Mouse (Mus musculus) frontal cortex, postnatal 36 days (tissue): ENCODE results near the gene Cpxm1.

Experiments
- DNase-seq, 2 experiments: peaks; one replicate each; pipeline ENCODE4 v3.0.0; 2022; ENCODE audit warnings: low spot score in 2 of 2

The Cpxm1 gene

GRCm38 (mm10) chr2:130397186-130397985 lies at the start of gene Cpxm1:
Cpxm1 (minus strand) TSS chr2:130397574.
- DNase-seq = no peak

- DNase-seq = no peak
Observed at GRCm38 (mm10) chr2:130442162-130442561, 44.8 kb upstream of the Cpxm1 start.

GRCm38 (mm10) chr2:130439840-130440480 lies 42.6 kb upstream of the Cpxm1 start:
- DNase-seq = no peak

GRCm38 (mm10) chr2:130438861-130439260 lies 41.5 kb upstream of the Cpxm1 start:
- DNase-seq = no peak

- DNase-seq = no peak
Observed at GRCm38 (mm10) chr2:130436769-130437168, 39.4 kb upstream of the Cpxm1 start.

- DNase-seq = peak; percentile 30 to 72
Observed at GRCm38 (mm10) chr2:130433152-130433551, 35.8 kb upstream of the Cpxm1 start.

DNA sequence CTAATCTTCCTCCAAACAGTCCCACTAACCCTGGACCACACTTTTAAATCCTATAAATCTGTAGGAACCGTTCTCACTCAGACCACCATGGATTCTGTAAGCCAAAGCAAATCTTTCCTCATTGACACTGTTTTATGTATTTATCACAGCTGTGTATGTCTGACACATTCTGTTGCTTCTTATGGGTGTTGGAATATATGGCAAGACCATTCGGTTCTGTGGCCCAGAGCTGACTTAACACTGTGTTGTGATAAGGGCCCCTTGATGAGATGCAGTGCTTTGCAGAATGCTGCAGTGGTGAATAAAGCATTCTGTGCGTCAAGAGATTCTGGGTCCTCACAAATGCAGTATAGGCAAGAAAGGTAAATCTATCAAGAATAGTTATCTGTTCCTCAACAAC lies 34.8 kb upstream of the Cpxm1 start:
- no peak for DNase-seq

DNA sequence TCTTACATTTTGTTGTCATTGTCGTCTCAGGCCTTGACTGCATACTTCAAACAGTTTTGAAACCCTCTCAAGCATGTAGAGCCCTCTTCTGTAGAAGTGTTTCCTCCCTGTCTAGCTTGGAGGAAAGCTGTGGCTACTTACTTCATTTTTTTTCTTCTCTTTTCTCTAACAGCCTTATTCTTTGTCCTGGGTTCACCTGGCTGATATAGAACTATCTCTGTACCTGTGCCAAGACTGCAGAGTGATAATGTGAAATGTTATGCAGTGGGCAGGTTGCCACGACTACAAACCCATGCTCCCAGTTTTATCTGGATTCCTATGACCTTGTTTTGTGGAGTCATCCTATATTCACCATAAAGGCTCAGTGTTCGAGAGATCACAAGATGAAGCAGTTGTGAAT lies 33.1 kb upstream of the Cpxm1 start:
- no peak for DNase-seq

DNA sequence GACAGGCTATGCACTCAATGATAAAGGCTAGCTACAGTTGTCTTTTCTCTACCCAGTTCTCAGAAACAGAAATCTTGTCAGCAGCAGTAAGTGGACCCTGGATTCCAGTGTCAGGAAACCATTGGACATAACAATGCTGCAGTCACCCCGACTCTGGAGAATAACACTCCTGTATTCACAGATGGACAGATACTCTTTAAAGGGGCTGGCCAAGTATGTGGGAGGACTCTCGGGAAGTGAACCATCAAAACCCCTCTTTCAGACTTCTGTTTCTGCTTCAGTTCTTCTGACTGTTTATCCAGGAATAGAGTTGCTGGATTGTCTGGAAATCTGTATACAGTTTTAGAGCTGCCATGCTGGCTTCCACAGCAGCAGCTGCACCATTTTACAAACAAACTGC lies 32.5 kb upstream of the Cpxm1 start:
- no peak for DNase-seq

DNA sequence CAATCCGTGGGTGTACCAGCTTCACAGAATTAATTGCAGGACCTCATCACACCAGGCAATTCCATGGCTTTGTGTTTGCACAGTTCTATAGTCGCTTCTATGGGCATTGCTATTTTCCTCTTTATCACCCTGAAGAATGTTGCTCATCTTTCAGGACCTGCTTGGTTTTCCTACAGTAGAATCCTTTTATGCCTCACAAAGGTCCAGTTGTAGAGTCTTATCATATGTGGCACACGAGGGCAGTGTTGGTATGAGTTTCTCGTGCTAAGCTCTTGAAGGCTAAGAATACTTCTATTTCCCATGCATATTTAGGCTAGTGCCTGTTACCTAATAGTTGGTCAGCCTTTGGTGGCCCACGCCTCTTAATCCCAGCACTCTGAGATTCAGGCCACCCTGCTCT lies 27.7 kb upstream of the Cpxm1 start:
- no peak for DNase-seq

DNA sequence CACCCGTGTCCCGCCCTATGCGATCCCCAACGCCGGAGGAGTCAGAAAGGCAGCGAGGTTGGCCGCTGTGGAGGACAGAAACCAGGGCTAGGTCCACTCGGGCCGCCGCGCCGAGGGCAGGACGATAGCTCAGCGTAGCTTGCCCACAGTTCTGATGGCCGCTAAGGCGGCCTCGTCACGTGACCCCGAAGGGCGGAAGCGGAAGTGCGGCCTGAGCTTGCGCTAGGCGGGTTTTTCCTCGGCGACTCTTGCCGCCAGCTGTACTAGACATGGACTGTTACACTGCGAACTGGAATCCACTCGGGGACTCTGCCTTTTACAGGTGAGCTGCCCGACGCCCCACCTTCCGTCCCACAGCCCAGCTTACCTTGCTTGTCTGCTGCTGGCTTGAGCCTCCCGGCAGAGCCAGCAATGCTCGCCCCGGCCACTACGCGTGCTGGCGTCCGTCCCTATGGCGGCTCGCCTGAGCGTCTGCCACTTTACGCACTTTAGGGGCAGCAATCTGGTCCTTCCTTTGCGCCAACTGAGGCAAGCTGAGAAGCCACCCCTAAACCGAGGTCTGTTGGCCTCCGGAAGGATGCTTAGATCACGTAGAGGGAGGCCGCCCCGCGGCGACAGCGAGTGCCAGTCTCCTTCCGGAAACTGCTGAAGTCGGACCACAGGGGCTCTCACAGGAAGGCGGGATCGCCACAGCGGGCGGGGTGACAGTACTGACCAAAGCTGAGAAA lies 26.9 kb upstream of the Cpxm1 start, which contains the start of the genes Vps16 and Pced1a:
Vps16 (plus strand) TSS at position 214 of the 728 bp plus-strand sequence.
Pced1a (minus strand) TSS at position 576 of the 728 bp plus-strand sequence.
- peak; percentile 94 to 95 for DNase-seq

DNA sequence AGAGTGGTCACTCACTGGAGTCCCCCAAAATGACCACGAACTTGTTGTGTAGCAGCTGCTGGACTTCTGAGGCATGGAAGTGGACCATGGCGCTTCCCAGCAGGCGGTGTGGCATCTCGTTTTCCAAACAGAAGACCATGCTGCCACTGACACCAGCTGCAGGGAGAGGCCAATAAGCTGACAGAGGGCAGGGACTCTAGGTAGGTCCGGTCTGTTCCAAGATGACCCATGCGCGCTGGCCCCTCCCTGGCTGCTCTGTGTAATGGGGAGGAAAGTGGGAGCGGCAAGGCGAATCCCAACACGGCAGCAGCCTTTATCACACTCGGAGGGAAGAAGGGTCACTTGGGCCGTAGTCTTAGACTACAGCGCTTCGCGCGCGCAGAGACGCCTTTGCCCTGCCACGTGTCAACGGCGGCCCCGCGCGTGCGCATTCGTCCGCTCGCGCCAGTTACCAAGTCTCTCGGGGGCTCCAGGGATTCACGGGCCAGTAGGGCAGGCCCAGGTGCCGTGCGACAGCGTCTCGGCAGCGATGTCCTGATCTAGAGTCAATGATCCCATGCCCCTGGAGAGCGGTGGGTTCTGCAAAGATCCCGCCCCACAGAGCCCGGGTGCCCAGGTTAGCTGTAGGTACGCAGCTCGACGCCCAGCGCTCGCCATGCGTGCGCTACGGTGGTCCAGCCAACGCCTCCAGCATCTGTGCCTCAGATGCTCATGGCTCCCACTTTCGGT lies 26.2 kb upstream of the Cpxm1 start:
- DNase-seq = peak in 1 of 2 experiments; percentile 88

DNA sequence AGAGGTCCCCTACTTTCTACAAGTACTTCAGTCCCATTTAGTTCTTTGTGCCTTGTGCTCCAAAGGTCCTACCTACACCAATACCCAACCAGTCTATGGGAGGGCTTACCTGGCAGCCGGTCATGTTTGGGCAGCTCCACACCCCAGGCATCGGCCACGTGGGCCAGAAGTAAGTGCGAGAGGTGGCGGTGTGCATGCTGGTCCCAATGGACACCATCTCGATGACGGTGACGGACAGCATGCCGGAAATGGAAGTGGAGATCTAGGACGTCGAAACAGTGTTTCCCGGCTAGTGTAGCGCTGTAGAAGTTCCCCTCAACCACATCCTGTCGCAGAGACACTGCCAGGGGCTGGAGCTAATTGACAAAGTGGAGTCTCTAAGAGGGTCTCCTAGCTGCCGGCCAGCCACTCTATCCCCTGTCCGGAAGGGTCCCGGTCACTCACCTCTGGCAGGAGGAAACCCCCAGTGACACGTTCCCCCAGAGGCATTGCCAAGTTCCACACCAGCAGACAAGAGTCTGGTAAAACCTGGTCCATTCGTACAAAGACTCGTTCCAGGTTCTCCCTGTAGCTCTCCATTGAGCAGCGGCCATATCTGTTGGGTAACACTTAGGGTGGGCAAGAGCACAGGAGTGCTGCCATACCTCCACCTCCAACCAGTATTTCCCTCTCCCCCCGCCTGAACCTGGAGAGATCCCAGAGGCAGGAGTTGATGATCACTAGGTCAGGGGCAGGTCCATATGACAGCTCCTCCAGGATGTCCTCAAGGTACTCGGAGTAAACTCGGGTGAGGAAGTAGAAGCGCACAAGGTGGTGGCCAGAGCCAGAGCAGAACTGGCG lies 24.6 kb upstream of the Cpxm1 start:
- no peak for DNase-seq

GRCm38 (mm10) chr2:130414094-130414856 lies 16.9 kb upstream of the Cpxm1 start:
- DNase-seq = no peak

- no peak for DNase-seq
Observed at GRCm38 (mm10) chr2:130412775-130413174, 15.4 kb upstream of the Cpxm1 start.

GRCm38 (mm10) chr2:130411558-130412495 lies 14.5 kb upstream of the Cpxm1 start:
- DNase-seq = peak; percentile 80 to 86

DNA sequence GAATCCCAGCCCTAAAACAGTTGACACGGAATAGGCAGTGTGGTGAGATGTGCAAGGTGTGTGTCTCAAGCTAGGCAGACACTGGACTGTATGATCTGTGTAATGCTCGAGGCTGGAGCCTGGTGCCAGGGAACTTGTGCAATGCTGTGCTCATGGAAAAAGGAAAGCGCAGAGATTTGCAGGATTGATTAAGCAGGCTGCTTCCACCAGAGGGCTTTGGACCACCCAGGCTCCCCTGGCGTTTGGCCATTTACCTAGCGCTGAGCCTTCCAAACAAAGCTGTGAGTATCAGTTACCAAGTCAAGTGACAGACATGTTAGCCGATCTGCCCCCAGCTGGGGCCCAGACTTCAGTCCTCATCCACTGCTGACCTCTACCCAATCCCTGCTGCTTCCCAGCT lies 10.8 kb upstream of the Cpxm1 start:
- DNase-seq = no peak

DNA sequence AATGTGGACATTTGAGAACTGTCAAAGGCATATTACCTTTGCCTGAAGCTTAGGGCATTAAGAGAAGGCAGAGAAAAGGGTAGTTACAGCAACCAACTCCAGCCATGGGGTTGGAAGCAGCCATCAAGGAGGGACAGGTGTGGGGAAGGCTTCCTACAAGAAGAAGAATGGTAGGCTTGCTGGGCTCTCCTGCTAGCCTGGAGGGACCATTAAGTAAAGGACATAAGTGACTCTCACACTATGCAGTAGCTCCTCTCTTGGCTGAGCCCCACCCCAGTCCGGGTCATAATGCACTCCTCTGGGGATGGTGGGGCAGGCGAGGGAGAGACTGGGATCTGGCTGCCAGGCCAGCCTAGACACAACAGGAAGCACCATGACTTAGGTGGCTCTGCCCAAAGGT lies 8.8 kb upstream of the Cpxm1 start, which contains the start of gene Tmem239:
Tmem239 (plus strand) TSS at position 301 of the 400 bp plus-strand sequence.
- DNase-seq = no peak

GRCm38 (mm10) chr2:130404939-130405338 lies 7.6 kb upstream of the Cpxm1 start, which contains the start of the genes Gm28372 and 1700020A23Rik:
Gm28372 (plus strand) TSS chr2:130405239.
1700020A23Rik (plus strand) TSS chr2:130405259.
- no peak for DNase-seq
